Mouse (Mus musculus): ENCODE data around the gene Gkap1.
A peak's percentile ranks its signal among the peaks of the same experiment; 100 is the strongest.

The Gkap1 gene

GRCm38 (mm10) chr13:58263546-58263945 lies 12.0 kb downstream of the Gkap1 start:
- DNase-seq (ENCODE audit: low read depth, low spot score), result no peak

DNA sequence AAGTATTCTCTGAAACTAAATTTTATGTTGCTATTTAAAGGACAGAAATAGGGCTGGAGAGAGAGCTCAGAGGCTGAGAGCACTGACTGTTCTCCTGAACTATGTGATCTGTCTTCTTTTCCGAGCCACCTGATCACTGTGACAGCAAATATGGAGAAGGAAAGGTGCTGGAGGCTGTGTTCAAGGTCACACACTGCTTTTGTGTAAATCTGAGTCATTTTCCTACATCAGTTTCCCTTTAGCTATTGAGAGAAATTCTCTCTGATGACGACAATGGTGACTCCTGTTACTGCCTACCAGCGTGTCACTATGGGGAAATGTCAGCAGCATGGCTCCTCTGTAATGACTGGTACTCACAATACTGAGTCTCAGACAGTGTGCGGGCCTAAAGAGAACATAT lies 13.8 kb downstream of the Gkap1 start:
- no peak for DNase-seq (ENCODE audit: low read depth, low spot score)

- DNase-seq (ENCODE audit: low read depth, low spot score), result peak; percentile 22
Observed at GRCm38 (mm10) chr13:58253268-58253667, 22.2 kb downstream of the Gkap1 start.

- no peak for DNase-seq (ENCODE audit: low read depth, low spot score)
Observed at GRCm38 (mm10) chr13:58248957-58249356, 26.5 kb downstream of the Gkap1 start.

DNA sequence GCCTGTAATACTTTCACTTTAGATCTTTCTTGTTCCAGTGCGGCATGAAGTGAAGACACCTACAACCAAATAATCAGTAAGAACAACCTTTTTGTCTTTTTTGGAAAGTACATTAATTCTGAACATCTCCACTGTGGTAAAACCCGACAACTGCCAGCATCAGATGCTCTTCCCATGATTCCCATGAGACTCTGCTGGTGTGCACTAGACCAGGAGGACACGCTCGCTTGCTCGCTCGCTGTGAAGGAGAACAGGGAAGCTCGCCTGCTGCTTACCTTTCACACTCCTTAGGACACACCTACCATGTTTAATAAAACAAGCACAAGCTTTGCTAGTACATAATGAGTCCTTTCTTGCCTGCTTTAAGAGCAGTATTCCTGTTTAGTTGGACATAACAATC lies 39.0 kb downstream of the Gkap1 start:
- DNase-seq (ENCODE audit: low read depth, low spot score), result no peak

GRCm38 (mm10) chr13:58232611-58233010 lies 42.9 kb downstream of the Gkap1 start:
- DNase-seq (ENCODE audit: low read depth, low spot score), result peak; percentile 25

- no peak for DNase-seq (ENCODE audit: low read depth, low spot score)
Observed at GRCm38 (mm10) chr13:58232070-58232469, 43.4 kb downstream of the Gkap1 start.

- DNase-seq (ENCODE audit: low read depth, low spot score), result no peak
Observed at GRCm38 (mm10) chr13:58228624-58229023, 46.9 kb downstream of the Gkap1 start.

DNA sequence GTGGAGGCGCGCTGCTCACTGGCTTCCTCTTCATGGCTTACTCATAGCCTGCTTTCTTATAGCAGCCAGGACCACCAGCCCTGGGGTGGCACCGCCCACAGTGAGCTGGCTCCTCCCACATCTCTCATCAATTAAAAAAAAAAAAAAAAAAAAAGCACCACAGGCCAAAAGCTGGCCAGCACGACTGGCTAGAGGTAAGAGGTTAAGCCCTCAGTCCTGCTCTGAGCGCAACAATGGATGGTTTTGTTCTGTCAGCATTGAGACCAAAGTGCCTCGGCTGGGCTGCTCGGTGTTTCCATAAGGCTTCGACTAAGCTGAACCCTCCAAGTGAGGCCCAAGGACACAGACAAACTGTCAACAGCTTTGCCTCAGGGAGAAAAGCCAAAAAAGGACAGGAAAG lies 49.8 kb downstream of the Gkap1 start:
- DNase-seq (ENCODE audit: low read depth, low spot score), result no peak

DNA sequence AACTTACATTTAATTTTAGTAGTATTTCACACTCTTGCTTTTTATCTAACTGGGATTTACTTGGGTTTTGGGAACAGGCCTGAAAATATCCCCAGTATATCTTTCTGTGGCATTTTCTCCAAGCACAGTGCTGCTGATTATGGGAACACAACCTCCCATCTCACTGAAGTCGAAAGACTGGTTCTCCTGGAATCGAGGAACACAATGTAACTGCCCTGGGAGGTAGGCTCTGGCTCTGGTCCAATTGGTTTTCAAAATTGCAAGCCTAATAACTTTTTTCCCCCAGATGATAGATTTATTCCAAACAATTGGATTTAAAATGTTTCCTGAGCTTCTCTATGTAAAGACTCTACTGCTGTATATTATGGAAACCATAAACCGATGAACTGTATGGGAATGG lies 55.3 kb downstream of the Gkap1 start:
- DNase-seq (ENCODE audit: low read depth, low spot score), result no peak

GRCm38 (mm10) chr13:58217536-58217935 lies 58.0 kb downstream of the Gkap1 start:
- DNase-seq (ENCODE audit: low read depth, low spot score), result no peak

- DNase-seq (ENCODE audit: low read depth, low spot score), result no peak
Observed at GRCm38 (mm10) chr13:58216395-58216794, 59.1 kb downstream of the Gkap1 start.

- peak; percentile 77 for DNase-seq (ENCODE audit: low read depth, low spot score)
Observed at GRCm38 (mm10) chr13:58215592-58216341, 59.7 kb downstream of the Gkap1 start, which contains the start of gene Ubqln1. Gene Ubqln1, minus strand, starts transcription at chr13:58215653.

GRCm38 (mm10) chr13:58215253-58215591 lies 60.3 kb downstream of the Gkap1 start:
- DNase-seq (ENCODE audit: low read depth, low spot score), result peak; percentile 8

DNA sequence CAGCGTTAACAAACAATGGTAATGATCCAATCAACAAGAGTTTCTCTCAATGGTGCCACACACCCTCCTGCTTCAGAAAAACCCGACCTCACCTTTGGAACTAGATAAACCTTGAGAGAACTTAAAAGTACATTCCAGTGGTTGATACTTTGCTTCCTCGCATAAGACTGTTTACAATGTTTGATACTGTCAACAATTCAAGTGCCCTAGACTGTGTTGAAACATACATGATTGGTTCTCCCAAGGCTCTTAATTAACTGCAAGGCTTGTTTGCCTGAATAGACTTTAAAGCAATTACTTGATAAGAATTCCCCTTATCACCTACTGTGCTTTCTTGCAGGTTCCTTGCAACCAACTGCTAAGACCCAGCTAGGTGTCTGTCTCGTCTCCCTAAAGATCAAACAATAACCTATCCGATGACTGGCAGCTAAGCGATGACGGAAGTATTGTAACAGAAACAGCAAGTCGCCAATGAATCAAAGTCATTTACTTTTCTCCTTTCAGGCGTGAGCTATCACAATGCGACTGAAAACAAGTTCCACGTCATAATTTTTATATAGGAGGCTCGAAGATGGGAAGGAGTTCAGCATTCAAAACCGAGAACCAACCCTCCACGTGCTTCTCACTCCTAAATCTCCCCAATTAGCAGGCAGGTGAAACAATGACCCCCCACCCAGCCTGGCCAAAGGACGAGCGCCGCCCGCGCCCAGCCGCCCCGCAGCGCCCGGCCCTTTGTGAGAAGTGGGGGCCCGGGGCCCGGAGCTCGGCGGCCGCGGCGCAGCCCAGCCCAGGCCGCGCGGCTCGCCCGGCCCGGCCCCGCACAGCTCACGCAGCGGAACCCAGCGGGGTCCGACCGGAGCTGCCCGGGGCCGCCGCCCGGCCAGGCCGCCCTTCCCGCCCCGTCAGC lies 60.9 kb downstream of the Gkap1 start:
- peak; percentile 29 for DNase-seq (ENCODE audit: low read depth, low spot score)

GRCm38 (mm10) chr13:58213801-58214200 lies 61.7 kb downstream of the Gkap1 start:
- no peak for DNase-seq (ENCODE audit: low read depth, low spot score)

DNA sequence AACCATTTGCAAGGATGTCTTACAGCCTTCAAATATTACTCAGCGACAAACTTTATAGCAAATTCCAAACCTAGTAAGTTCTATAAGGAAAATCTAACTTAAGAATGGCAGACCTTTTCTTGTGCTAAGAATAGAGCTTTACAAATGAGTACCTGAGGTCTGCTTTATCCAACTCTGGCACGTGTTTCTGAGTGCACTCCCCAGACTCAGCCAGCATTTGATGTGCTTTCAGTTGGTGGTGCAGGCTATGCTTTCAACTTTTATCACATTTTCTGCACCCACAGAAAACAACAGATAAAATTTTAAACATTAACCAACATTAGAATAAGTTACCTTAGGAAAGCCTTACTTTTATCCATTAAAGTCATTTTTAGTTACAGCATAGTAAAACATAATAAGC lies 63.0 kb downstream of the Gkap1 start:
- DNase-seq (ENCODE audit: low read depth, low spot score), result no peak

DNA sequence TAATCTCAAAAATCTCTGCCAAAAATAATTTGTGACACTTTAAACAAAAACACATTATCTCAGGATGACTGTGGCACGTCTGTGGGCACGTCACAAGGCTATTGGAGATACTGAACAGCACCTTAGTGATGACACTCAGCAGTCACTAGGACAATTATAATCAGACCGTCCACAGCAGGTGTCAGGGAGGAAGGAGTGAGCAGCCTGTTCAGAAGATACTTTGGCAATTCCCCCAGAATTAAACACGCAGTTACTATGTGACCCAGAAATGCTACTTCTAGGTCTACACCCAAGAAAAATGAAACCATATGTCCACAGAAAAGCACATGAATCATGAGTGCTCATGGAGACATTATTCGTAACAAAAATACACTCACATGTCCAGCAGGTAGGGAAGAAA lies 65.1 kb downstream of the Gkap1 start:
- DNase-seq (ENCODE audit: low read depth, low spot score), result peak; percentile 52

DNA sequence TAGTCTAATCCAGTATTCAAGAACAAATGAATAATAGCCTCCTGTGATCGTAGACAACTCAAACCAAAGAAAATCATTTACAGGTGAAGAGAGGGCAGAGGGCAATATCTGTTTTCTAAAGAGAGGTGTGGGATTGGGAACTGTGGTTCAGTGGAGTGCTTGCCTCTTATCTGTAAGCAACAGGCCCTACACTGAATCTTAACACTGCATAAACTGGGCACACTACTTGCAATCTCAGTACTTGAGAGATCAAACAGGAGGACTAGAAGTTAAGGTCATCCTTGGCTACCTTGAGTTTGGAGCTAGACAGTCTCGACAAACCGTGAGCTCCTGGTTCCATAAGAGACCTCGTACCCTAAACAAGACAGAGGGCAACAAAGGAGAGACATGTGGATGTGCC lies 69.4 kb downstream of the Gkap1 start:
- no peak for DNase-seq (ENCODE audit: low read depth, low spot score)

DNA sequence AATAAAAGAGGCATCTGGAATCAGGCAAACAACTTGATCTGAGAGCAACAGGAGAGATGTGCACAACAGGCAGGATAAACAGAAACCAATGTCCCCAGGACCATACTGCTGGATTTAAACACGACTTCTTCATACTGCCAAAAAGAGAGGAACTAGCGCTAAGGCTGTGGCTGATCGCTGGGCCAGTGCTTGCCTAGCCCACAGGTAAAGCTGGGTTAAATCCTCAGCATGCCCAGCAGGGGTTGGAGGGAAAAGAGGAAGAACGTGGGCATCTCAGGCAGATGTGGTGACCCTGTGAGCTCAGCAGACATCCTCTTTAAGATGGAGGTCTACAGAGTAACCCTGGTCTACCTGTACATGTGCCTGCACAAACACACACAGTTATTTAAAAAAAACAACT lies 70.5 kb downstream of the Gkap1 start:
- no peak for DNase-seq (ENCODE audit: low read depth, low spot score)

- no peak for DNase-seq (ENCODE audit: low read depth, low spot score)
Observed at GRCm38 (mm10) chr13:58204202-58204601, 71.3 kb downstream of the Gkap1 start.

DNA sequence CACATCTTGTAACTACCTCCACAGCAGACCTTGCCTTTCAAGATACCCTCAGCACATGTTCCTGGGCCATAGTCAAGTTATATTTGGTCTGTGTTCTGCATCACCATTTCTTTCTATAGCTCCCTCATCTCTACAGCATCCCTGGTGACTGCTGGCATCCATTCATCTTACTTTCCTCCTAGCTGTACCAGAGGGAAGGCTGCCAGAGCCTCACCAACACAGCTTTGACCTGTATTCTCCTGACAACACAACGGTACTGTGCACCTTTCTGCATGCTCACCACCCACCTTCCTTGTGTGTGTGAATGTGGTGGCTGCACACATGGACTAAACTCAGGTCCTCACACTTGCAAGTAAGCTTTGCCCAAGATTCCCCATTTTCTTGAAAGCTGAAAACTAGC lies 72.6 kb downstream of the Gkap1 start:
- no peak for DNase-seq (ENCODE audit: low read depth, low spot score)

GRCm38 (mm10) chr13:58201908-58202307 lies 73.6 kb downstream of the Gkap1 start:
- DNase-seq (ENCODE audit: low read depth, low spot score), result no peak

Data from 3T3-L1 (cell line).